Mouse (Mus musculus) liver (tissue): Measurements from ENCODE around the gene Mroh2a.

ENCODE experiments used
- DNase-seq: peaks from one replicate; pipeline ENCODE4 v3.0.0-alpha.2; 2020; ENCODE audit warnings: mixed read lengths

Mroh2a gene

GRCm38 (mm10) chr1:88297480-88298258 is 70.9 kb downstream of the Mroh2a start:
- no peak for DNase-seq

- DNase-seq, result no peak
Observed at GRCm38 (mm10) chr1:88298686-88299528, 72.1 kb downstream of the Mroh2a start.

- no peak for DNase-seq
Observed at GRCm38 (mm10) chr1:88299529-88299945, 72.8 kb downstream of the Mroh2a start.

GRCm38 (mm10) chr1:88300301-88301050 is 73.7 kb downstream of the Mroh2a start:
- no peak for DNase-seq

GRCm38 (mm10) chr1:88301121-88302014 is 74.6 kb downstream of the Mroh2a start:
- DNase-seq, result no peak

- no peak for DNase-seq
Observed at GRCm38 (mm10) chr1:88302057-88302740, 75.4 kb downstream of the Mroh2a start.

GRCm38 (mm10) chr1:88303762-88304161 is 77.0 kb downstream of the Mroh2a start:
- no peak for DNase-seq

- no peak for DNase-seq
Observed at GRCm38 (mm10) chr1:88304261-88304985, 77.6 kb downstream of the Mroh2a start.

GRCm38 (mm10) chr1:88305018-88305795 is 78.4 kb downstream of the Mroh2a start:
- DNase-seq, result no peak

- DNase-seq, result no peak
Observed at GRCm38 (mm10) chr1:88306543-88306942, 79.8 kb downstream of the Mroh2a start.

GRCm38 (mm10) chr1:88307180-88307579 is 80.4 kb downstream of the Mroh2a start:
- no peak for DNase-seq

GRCm38 (mm10) chr1:88309020-88309419 is 82.2 kb downstream of the Mroh2a start:
- DNase-seq, result no peak

- DNase-seq, result no peak
Observed at GRCm38 (mm10) chr1:88309905-88310304, 83.1 kb downstream of the Mroh2a start.

GRCm38 (mm10) chr1:88310349-88310748 is 83.6 kb downstream of the Mroh2a start:
- no peak for DNase-seq
